Mouse (Mus musculus) megakaryocyte, adult 5-6 weeks (primary cell): Measurements from ENCODE around the gene Cldn34b3. TPM values are rescaled to one million over a fixed set of nuclear protein-coding genes. Genes with fewer than 3 reads are reported as not detected.
"Not testable (repeated sequence)": the region's sequence is repeated elsewhere in the genome, so short reads cannot be mapped to it uniquely, and the experiment has no call there.

Experiments
- ATAC-seq: 2 replicates; pipeline ENCODE4 v1.8.0; 2016; ENCODE audit warnings: mild to moderate bottlenecking, inconsistent platforms; ENCODE audit not compliant: poor library complexity, severe bottlenecking
- total RNA-seq, 2 experiments: library from RNA; stranded (forward) in 1 of 2; stranded (reverse) in 1 of 2; fragments of 153-499, 151-499 nt in 1 of 2; fragments of 221-1000, 200-1000 nt in 1 of 2; gene quantifications; 2 replicates each; pipeline versions ENCODE4 v1.2.3 to v1.2.4; 2015 to 2017

Gene Cldn34b3
- total RNA-seq (2015) (not detected in 2 replicates), total RNA-seq (2017) (not detected in 2 replicates)

- not testable (repeated sequence) for ATAC-seq
Measured at GRCm38 (mm10) chrX:76264004-76264403, at the start of gene Cldn34b3. Gene Cldn34b3 (plus strand): TSS chrX:76264304.

Other genes starting within 250 kb of the Cldn34b3 start
- not detected in 2 replicates for gene Cldn34b4, start 129.0 kb downstream of the Cldn34b3 start, total RNA-seq (2015)
- not detected in 2 replicates for gene Cldn34b4, start 129.0 kb downstream of the Cldn34b3 start, total RNA-seq (2017)